Mouse (Mus musculus) Patski (cell line): Measurements from ENCODE around the gene Zfp619. TPM values are rescaled to one million over a fixed set of nuclear protein-coding genes. Genes with fewer than 3 reads are reported as not detected.

Source experiments
- polyA plus RNA-seq: library from polyadenylated mRNA; unstranded; gene quantifications from one replicate; pipeline ENCODE4 v1.2.3, GENCODE M21; 2021

The Zfp619 gene
- polyA plus RNA-seq, 1 experiment from 2014 or later = 1.5 TPM

Other genes starting within 250 kb of the Zfp619 start
- gene Gm5114, start 104.6 kb upstream of the Zfp619 start, polyA plus RNA-seq = not detected